Mouse (Mus musculus) layer of hippocampus, adult 6 months (tissue): ENCODE measurements around the gene Gm10490. TPM values are rescaled to one million over a fixed set of nuclear protein-coding genes. Genes with fewer than 3 reads are reported as not detected.

Experiments
- long read RNA-seq, 2 experiments: library from polyadenylated mRNA; unstranded; transcript quantifications; one replicate each; pipeline ENCODE4 v2.0.0; 2019 to 2020
- polyA plus RNA-seq: library from polyadenylated mRNA; unstranded; fragments of <200 nt; fragmentation: Nextera tagmentation; gene quantifications from 2 replicates; pipeline ENCODE4 v1.2.3, GENCODE M21; 2021

Gene Gm10490
- polyA plus RNA-seq, result not detected in 2 replicates
- long read RNA-seq, experiment 1, result 0 reads
- long read RNA-seq, experiment 2, result 0 reads

DNA sequence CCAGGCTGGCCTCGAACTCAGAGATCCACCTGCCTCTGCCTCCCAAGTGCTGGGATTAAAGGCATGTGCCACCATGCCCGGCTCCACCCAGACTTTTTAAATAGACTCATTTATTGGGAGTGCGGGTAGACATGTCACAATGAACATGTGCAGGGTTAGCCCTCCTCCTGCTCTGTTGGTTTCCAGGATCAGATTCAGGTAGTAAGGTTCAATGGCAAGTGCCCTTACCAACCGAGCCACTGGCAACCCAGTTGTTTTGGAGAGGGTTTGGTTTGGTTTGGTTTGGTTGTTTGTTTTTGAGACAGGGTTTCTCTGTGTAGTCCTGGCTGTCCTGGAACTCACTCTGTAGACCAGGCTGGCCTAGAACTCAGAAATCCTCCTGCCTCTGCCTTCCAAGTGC lies at the start of gene Gm10490:
Gene Gm10490 (plus strand): TSS at position 301 of the 400 bp plus-strand sequence.

DNA sequence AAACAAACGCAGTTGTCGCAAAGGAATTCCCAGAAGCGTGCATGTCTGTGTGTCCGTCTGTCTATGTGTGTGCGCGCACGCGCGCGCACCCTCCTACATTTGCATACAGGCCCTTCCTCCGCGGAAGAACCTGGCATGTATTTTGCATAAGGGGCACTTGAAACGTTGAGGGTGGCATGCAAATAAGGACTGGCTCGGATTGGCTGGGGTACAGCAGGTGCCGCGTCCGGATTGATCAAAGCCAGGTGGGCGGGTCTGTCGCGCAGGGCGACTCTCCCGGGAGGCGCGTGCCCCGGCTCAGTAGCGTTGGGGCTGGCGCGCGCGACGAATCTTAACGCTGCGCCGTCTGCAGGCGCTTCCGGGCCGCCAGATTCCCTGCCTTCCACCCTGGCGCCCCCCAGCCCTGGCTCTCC lies 31.3 kb upstream of the Gm10490 start, which contains the start of gene Pim2:
Gene Pim2 (plus strand): TSS at position 256 of the 413 bp plus-strand sequence.

DNA sequence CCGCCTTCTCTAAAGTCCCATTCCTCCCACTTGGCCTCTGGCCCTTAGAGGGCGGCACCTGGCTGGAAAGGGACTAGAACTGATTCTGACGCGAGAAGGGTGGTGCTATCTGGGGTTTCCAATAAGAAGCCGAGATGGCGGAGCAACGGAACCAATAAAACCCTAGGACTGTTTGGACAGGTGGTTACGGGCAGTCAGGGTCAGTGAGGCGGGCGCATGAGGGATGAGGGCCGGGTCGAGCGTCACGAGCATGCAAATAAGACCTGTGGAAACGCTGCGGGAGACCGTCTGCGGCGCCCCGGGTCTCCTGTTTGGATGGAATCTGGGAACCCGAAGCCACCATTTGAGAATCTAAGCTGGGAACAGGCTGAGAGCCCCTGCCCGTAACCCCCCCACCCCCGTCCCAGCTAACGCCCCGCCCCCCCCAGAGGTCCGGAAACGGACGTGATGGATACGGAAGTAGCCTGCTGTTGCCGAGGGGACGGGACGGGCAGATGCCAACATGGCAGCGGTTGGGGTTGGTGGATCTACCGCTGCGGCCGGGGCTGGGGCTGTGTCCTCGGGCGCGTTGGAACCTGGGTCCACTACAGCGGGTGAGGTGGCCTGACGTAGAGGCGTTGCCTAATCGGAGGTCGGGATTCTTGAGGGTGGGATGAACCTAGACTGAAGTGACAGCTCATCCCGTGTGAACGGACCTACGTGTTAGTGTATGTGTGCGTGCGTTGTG lies 25.3 kb upstream of the Gm10490 start, which contains the start of gene Slc35a2:
Gene Slc35a2 (plus strand): TSS at position 188 of the 727 bp plus-strand sequence.

DNA sequence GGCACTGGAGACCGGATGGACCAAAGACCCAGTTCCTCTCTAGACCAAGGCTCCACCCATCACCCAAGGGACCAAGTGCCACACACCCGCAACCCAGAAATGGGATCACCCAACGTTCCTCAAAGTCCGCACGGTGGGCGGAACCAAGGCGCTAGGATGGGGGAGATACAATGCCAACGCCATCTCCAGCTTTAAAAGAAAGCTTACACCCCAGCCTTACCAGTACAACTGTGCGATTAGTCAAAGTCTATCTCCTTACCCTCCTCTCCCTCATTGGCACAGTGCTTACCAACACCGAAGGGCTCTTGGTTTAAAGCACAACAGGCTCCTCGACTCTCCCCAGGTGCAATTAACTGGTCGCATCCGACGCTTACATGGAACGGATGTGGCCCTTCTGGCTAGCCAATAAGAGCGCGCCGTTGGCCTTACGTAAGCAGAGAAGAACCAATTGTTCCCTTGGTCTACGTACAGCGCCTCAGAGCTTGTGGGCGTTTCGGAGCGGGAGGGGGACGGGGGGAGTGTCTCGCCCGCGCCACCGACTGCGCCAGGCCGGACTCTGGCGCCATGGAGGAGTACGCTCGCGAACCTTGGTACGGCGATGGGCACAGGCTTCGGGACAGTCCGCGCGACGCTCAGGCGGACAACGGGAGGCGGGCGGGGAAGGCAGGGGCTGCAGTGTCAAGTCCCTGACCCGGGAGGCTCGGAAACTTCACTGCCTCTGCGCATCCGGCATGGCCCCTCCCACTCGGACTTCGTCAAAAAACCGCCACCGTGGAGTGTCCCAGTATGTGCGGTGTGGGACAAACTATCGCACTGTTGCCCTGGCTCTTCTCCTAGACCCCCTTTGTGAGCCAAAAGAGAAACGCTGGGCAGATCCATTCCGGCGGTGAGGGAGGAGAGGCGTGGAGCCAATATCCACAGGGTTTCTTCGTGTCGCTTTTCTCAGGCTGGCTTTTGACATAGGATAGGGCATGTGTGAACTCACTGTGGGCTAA lies 10.2 kb upstream of the Gm10490 start, which contains the start of the genes Pqbp1 and Timm17b:
Gene Pqbp1 (minus strand): TSS at position 390 of the 995 bp plus-strand sequence.
Gene Timm17b (plus strand): TSS at position 478 of the 995 bp plus-strand sequence.

DNA sequence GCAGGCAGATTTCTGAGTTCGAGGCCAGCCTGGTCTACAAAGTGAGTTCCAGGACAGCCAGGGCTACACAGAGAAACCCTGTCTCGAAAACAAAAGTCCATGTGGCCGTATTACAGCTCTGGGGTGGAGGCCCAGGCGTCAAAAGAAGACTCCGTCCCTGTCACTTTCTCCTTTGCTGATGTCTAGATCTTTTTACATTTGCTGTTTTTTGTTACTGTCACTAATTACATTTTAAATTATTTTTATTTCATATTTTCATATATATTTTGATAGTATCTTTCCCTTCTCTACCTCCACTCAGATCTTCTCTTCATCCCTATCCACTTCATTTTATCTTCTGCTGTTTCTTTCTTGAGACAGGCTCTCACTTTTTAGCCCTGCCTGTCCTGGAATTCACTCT lies 1.6 kb upstream of the Gm10490 start, which contains the start of gene Gm10491:
Gene Gm10491 (minus strand): TSS at position 101 of the 400 bp plus-strand sequence.

DNA sequence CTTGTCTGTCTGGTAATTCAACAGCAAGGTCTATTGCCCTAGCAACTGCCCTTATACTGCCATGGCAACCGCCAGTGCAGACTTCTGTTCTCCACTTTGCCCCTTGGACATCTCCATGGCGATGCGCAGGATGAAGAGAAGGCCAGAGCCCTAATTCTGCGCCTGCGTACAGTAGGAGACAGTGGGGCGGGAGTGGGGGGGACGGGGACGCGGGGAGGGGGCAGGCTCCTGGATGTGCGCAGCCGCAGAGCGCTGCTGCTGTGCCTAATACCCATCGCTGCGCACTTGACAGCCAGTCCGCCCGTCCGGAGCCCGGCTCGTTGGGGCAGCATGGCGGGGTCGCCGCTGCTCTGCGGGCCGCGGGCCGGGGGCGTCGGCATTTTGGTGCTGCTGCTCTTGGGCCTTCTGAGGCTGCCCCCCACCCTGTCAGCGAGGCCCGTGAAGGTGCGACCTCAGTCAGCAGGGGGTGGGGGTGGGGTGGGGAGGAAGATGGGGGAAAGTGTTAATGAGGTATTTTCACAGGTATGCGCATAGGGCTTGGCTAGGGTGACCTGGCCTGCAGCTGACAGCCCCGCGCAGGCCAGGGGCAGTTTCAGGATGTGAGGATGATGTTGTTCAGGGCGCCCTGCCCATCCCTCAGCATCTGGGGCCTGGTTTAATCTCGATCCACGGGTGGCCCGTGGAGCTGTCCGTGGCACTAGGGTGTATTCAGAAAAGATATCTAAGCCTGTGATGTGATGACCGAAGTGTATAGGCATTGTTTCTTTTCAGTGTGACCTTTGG lies 10.4 kb downstream of the Gm10490 start, which contains the start of gene Pcsk1n:
Gene Pcsk1n (plus strand): TSS at position 222 of the 783 bp plus-strand sequence.

DNA sequence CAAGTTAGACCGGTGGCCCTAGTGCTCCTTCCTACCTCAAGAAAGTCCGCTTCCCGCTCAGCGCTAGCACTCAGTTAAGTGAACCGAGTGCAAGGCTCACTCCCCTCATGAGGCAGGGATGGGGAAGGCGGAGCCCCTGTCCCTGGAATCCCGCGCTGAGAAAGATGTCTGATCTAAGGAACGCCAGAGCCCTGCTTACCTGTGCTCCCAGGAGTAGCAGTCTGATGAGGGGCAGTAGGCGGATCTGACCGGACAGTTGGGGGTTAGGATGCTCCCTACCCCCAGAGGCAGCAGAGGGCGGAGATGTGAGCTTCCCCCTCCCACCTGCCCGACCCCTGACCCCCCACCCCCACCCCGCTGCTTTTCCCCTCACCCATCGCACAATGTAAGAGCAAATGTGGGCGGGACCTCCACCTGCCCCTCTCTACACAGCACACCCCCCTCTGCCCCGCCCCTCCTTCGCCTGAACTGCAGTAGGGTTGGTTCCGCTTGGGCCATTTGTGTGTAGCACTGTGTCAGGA lies 19.0 kb downstream of the Gm10490 start, which contains the start of gene Eras:
Gene Eras (minus strand): TSS at position 338 of the 521 bp plus-strand sequence.

DNA sequence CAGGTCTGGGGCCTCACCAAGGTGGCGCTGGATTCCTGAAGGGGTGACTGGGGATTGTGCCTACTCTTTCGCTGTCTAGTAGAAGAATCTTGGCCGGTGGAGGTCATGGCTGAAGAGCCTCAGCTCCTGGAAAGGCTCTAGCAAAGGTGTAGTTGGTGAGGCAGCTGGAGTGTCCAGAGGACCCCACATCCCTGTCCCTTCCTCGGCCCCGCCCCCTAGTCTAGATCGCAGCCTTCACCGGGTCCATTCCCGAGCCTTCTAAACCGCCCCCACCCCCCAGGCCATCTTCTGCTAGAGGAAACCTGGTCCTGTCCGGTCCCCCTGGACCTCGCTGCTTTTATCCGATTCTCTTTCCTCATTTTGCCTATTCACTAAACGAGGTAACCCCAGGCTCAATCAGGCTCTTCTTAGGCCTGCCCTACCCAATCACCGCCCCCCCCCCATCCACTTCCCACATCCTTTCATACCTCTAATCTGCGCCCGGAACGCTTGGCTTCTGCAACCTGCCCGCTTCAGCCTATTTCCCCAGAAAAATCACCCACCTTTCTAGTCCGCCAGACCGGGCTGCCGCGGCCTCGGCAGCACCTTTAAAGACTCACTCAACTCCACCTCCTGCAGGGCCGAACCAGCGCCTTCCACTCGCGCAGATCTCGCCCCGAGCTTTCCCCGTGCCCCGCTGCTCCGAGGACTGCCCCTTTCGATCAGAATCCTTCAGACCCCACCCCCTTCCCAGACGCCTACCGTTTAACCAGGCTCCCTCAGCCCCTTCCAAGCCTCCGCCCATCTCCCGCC lies 38.0 kb downstream of the Gm10490 start, which contains the start of gene Hdac6:
Gene Hdac6 (minus strand): TSS at position 782 of the 792 bp plus-strand sequence.

Other genes starting within 250 kb of the Gm10490 start
- gene Plp2, start 238.2 kb upstream of the Gm10490 start, polyA plus RNA-seq, result 10.2 and 14.4 TPM in 2 replicates
- gene Magix, start 228.3 kb upstream of the Gm10490 start, polyA plus RNA-seq, result 0.14 and 0.18 TPM in 2 replicates
- gene Gpkow, start 212.4 kb upstream of the Gm10490 start, polyA plus RNA-seq, result 18.4 and 19.5 TPM in 2 replicates
- 28.9 and 30.9 TPM in 2 replicates for gene Wdr45, start 195.2 kb upstream of the Gm10490 start, polyA plus RNA-seq
- 0.30 TPM in 1 of 2 replicates, not detected in the other for gene Gm45208, start 187.3 kb upstream of the Gm10490 start, polyA plus RNA-seq
- gene Praf2, start 181.1 kb upstream of the Gm10490 start, polyA plus RNA-seq, result 135 and 140 TPM in 2 replicates
- gene Ccdc120, start 158.6 kb upstream of the Gm10490 start, polyA plus RNA-seq, result 5.8 and 7.6 TPM in 2 replicates
- gene Tfe3, start 147.0 kb upstream of the Gm10490 start, polyA plus RNA-seq, result 7.6 and 8.5 TPM in 2 replicates
- gene Gripap1, start 119.8 kb upstream of the Gm10490 start, polyA plus RNA-seq, result 29.8 and 34.6 TPM in 2 replicates
- 4.7 and 5.2 TPM in 2 replicates for gene Kcnd1, start 87.3 kb upstream of the Gm10490 start, polyA plus RNA-seq
- gene Otud5, start 68.2 kb upstream of the Gm10490 start, polyA plus RNA-seq, result 5.8 and 6.1 TPM in 2 replicates
- 36.8 and 47.0 TPM in 2 replicates for gene Pim2, start 31.3 kb upstream of the Gm10490 start, polyA plus RNA-seq
- 20.7 and 23.1 TPM in 2 replicates for gene Slc35a2, start 25.5 kb upstream of the Gm10490 start, polyA plus RNA-seq
- gene Pqbp1, start 10.3 kb upstream of the Gm10490 start, polyA plus RNA-seq, result 76.7 and 79.2 TPM in 2 replicates
- 49.4 and 51.9 TPM in 2 replicates for gene Timm17b, start 10.2 kb upstream of the Gm10490 start, polyA plus RNA-seq
- gene Gm10491, start 1.7 kb upstream of the Gm10490 start, polyA plus RNA-seq, result not detected in 2 replicates
- gene Pcsk1n, start 10.3 kb downstream of the Gm10490 start, polyA plus RNA-seq, result 450 and 585 TPM in 2 replicates
- not detected in 2 replicates for gene Eras, start 19.1 kb downstream of the Gm10490 start, polyA plus RNA-seq
- gene Hdac6, start 38.3 kb downstream of the Gm10490 start, polyA plus RNA-seq, result 9.5 and 10.1 TPM in 2 replicates
- gene Gata1, start 68.5 kb downstream of the Gm10490 start, polyA plus RNA-seq, result not detected in 2 replicates
- gene Glod5, start 109.0 kb downstream of the Gm10490 start, polyA plus RNA-seq, result not detected in 2 replicates
- gene Suv39h1, start 165.2 kb downstream of the Gm10490 start, polyA plus RNA-seq, result 8.3 and 8.7 TPM in 2 replicates
- gene Was, start 181.0 kb downstream of the Gm10490 start, polyA plus RNA-seq, result 0.23 and 0.29 TPM in 2 replicates
- 18.4 and 21.3 TPM in 2 replicates for gene Wdr13, start 223.3 kb downstream of the Gm10490 start, polyA plus RNA-seq
- gene Rbm3, start 236.3 kb downstream of the Gm10490 start, polyA plus RNA-seq, result 146 and 150 TPM in 2 replicates